Mouse (Mus musculus): Measurements from ENCODE around the gene Olfr1358. TPM values are rescaled to one million over a fixed set of nuclear protein-coding genes. Genes with fewer than 3 reads are reported as not detected.
"Not testable (repeated sequence)": the region's sequence is repeated elsewhere in the genome, so short reads cannot be mapped to it uniquely, and the experiment has no call there.

Olfr1358 gene
- total RNA-seq (2021), result not detected

DNA sequence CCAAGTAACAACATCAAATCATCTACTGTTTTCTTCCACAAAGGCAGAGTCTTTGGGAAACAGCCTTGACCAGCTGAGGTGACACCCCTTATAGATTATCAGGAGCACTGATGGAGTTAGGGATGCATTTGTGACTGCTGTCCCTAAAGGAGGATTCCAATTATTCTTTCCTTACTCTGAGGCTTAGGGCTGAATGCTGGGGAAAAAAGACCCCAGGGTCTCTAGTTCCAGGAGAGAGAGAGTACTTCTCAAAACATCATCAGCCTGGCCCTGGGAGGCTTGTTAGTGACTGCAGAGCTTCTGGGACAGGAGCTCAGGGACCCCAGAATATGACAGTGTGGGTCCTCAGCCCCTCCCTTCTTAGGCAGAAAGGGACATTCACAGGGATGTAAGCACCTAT lies at the start of gene Olfr1358:
Gene Olfr1358 (plus strand): TSS at position 301 of the 400 bp plus-strand sequence.
- intact Hi-C loops (cut with DNase I), result no loop called here
- DNase-seq, result no peak

GRCm38 (mm10) chr10:78467761-78468310 lies 49.4 kb upstream of the Olfr1358 start:
- peak; percentile 39 to 55 for DNase-seq
- intact Hi-C loops (cut with DNase I), result no loop called here

- DNase-seq, result peak; percentile 35 to 56
- intact Hi-C loops (cut with DNase I), result no loop called here
Measured at GRCm38 (mm10) chr10:78470582-78471313, 46.5 kb upstream of the Olfr1358 start.

DNA sequence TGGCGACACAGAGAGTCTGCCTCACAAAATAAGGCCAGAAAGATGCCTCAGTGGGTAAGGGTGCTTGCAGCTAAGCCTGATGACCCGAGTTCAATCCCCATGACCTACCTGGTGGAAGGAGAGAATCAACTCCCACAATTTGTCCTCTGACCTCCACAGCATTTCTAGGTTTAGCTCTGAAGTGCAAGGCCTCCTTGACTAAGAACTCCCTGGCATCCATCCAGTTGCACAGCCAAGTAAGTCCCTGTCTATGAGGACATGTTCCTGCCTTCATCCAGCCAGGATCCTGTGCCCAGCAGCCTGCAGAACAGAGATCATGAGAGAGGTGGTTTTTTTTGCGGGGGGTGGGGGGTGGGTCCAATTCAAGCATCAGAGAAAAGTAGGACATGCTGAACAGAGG lies 45.2 kb upstream of the Olfr1358 start:
- no peak for DNase-seq

DNA sequence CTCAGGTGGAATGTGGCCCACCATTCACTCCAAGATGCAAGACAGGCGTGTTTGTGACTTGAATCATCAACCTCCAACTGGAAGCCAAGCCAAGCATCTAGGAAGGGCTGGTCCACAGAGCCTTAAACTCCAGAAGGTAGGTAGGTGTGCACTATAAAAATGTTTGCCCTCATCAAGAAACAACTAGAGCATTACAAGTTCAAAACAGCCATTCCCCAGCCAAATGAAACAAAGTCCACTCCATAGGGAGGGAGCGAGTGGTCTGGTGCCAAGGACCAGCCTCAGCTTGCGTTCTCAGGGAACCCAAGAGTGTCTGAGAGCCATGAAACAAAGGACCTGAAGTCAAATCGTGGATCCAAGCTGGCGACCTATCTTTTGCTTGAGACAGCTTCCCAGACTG lies 43.8 kb upstream of the Olfr1358 start:
- DNase-seq, result no peak
- intact Hi-C loops (cut with DNase I), result no loop called here

More for the DNA sequence above, 45.2 kb upstream of the Olfr1358 start:
- intact Hi-C loops (cut with DNase I), result no loop called here

DNA sequence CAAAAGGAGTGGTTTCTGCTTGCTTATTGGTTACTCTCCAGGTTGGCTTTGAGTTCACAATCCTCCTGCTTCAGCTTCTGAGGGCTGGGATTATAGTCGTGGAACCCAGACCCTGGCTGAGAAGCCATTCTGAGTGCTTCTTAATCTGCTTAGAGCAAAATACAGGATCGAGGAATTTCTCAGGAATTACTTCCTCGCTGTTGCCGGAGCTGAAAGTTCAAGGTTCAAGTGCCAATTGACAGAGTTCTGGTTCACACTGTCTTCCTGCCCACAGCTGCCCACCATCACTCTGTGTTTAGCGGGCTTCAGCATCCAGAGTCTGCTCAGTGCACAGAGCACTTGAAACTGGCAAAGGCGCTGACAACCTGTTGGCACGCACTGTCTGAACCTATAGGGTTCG lies 42.5 kb upstream of the Olfr1358 start:
- intact Hi-C loops (cut with DNase I), result no loop called here
- DNase-seq, result no peak

DNA sequence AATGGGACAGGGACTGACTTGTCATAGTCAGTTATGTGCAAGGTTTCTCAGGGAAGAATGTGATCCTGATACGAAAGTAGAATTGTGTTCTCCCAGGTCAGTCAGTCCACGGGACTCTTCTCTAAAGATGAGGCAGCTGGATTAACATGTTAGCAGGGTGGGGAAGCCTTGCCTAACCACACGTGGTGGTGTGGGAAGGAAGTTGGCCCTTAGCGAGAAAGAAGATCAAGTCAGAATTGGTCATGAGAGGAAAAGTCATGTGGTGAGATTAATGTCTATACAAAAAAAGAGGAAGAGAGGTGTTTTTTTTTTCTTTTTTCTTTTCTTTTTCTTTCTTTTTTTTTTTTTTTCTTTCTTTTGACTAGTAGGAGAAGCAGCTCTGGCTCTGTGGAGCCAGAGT lies 40.4 kb upstream of the Olfr1358 start:
- intact Hi-C loops (cut with DNase I), result no loop called here
- DNase-seq, result no peak

DNA sequence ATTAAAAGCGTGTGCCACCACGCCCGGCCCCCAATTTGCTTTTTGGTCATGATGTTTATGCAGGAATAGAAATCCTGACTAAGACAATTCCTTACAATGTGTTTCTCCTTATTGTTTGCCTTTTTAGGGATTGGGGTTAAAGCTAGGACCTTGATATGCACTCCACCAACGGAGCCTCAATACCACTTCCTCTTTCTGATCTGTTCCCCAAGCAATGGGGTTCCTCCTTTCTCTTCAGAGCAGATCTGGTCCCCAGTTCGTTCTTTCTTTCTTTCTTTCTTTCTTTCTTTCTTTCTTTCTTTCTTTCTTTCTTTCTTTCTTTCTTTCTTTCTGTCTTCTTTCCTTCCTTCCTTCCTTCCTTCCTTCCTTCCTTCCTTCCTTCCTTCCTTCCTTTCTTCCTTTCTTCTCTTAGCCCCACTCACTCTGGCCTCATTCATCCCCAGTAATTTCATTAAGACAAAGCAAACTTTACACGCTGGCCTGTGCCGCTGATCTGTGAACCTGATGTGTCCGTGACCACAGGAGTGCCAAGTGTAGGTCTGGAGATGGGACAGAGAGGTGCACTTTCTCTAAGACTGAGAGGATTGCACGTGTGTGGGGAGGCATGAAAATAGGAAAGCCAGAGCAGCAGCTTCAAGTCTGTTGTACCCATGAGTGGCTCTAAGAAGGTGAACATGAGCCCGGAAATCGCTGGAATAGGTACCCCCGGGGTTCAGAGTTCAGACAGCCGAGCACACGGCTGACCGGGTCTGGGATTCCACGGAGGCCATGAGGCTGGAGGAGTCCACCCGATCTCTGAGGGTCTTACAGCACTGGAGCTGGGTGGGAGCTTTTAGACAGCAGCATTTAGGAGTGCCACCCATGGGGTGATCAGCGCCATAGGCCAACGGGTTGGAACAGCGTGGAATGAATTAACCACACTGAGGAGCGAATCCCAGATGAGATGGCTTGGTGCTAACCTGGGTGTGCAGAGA lies 36.0 kb upstream of the Olfr1358 start:
- no peak for DNase-seq

GRCm38 (mm10) chr10:78481928-78482499 lies 35.2 kb upstream of the Olfr1358 start:
- intact Hi-C loops (cut with DNase I), result no loop called here
- DNase-seq, result peak; percentile 34 to 46

More for the DNA sequence above, 36.0 kb upstream of the Olfr1358 start:
- intact Hi-C loops (cut with DNase I), result no loop called here

DNA sequence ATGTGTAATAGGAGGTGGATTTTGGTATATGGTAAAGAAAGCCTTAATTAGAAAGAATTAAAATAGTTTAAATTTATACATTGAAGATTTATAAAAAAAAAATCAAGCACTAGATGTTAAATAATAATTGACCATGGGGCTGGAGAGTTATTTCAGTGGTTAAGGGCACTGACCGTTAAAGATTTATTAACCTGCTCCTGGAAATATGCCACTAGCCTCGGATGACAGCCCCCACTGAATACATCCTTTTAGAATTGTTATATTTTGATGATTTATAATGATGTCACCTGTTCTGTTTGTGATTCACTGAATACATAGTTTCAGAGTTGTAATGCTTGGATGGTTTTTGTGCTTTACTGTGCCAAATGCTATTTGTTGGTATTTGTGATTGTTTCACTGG lies 31.9 kb upstream of the Olfr1358 start:
- DNase-seq; intact Hi-C loops (cut with DNase I): not testable (repeated sequence)

- intact Hi-C loops (cut with DNase I), result loop anchor here (2.0 kb wide), 1 partner anchor 46 kb away; no protein-coding TSS in a partner anchor
- no peak for DNase-seq
Measured at GRCm38 (mm10) chr10:78486871-78487270, 30.4 kb upstream of the Olfr1358 start.

DNA sequence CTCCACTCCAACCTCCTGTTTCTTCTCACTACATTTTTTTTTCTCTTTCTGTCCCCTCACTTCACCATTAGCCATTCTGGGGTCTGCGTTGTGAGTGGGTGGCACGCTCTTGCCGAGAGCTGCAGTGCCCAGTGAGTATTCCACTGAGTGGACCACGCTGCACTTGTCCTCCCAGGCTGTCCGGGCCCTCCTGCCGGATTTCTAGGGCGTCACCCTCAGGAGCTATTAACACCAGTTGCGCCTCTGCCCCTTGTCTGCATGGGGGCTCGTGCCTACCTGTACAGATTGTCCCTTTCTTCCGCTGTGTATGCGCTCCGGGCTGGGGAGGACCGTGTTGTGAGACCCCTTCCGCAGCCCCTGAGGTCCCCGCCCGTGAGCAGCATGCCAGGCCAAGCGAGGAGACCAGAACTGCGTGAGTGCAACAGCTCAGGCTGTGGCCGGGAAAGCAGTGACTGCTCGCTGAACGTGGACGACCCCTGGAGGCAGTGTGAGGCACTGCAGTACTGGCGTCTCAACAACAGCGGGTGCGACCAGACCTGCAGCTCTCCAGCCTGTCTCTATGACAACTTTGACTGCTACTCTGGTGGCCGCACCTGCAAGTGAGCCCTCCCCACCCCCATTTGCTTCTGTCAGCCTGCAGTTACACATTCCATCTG lies 29.7 kb upstream of the Olfr1358 start:
- DNase-seq, result peak; percentile 86 to 90
- intact Hi-C loops (cut with DNase I), result loop anchor here (2.0 kb wide), 1 partner anchor 47 kb away; no protein-coding TSS in a partner anchor

DNA sequence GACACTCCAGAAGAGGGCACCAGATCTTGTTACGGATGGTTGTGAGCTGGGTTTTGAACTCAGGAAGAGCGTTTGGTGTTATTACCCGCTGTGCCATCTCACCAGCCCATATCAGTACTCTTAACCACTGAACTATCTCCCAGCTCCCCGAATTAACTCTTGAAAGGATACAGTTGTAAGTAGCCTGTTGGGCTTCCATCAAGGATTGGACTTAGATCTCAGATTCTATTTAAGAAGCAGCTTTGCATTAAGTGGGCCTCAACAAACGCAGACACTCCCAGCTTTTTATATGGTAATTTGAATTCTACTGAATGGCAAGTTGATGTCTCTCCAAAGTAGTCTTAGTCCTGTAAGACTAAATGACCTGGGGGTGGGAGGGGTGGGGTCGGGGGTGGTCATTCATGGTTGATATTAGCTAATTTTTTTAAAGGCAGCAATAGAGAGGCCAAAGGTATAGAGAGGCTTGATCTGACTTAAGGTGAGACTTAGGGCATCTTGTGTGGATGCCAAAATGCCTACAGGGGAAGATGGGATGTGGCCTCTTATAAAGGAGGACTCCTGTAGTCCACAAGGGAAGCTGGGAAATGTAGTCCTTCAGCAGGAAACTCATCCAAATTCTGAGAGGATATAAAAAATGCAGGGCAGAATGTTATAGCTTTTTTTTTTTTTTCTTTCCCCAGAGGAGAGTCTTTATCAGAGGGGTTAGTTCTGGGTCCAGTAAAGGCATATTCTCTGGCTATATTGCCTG lies 14.1 kb upstream of the Olfr1358 start:
- intact Hi-C loops (cut with DNase I), result no loop called here
- no peak for DNase-seq

GRCm38 (mm10) chr10:78519792-78520191 lies 2.6 kb downstream of the Olfr1358 start:
- intact Hi-C loops (cut with DNase I), result no loop called here
- peak; percentile 30 to 39 for DNase-seq

GRCm38 (mm10) chr10:78520260-78521005 lies 3.2 kb downstream of the Olfr1358 start:
- peak in 1 of 2 experiments; percentile 23 for DNase-seq
- intact Hi-C loops (cut with DNase I), result no loop called here

DNA sequence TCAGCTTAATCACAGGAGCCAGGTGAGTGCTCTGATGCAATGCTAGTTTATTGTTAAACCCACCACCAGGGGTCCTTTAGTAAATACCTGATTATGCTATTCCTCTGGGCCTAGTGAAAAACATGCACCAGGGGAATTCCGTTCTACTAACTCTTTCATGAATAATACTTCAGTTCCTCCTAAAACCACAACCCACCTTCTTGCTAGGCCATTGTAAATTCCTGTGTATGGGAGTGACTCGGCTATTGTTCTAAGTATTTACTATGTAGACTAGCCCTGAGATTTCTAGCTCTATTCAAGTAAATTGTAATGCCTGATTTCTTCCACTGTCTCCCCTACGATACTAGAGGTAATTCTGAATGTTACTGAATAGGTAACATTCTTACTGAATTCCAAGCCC lies 7.8 kb downstream of the Olfr1358 start:
- DNase-seq; intact Hi-C loops (cut with DNase I): not testable (repeated sequence)

DNA sequence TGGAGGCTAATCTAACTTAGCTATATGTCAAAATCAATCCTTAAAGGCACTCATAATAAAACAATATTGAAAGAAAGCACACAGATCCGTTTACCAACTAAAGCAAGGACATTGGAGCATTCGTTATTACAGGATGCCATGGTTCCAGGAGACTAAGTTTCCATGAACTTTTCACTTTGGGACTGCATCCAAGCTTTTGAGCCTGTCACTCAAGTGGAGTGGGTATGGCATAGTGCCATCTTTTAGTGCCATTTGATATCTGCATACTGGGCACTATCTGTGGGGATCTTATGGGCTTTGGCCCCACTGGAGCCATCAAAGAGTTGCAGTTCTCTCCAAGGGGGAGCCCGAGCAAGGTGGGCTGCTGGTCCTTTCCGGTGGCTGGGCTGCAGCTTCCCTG lies 8.3 kb downstream of the Olfr1358 start:
- intact Hi-C loops (cut with DNase I), result no loop called here
- no peak for DNase-seq

- intact Hi-C loops (cut with DNase I), result loop anchor here (2.0 kb wide), 1 partner anchor 64 kb away; no protein-coding TSS in a partner anchor
- peak; percentile 45 to 62 for DNase-seq
Measured at GRCm38 (mm10) chr10:78540943-78541342, 23.7 kb downstream of the Olfr1358 start.

GRCm38 (mm10) chr10:78565070-78565469 lies 47.8 kb downstream of the Olfr1358 start:
- DNase-seq, result no peak
- intact Hi-C loops (cut with DNase I), result loop anchor here (5.0 kb wide), 1 partner anchor 37 kb away; no protein-coding TSS in a partner anchor

All from heart, postnatal 10 days (tissue).